Mouse (Mus musculus) hindbrain, embryonic 14.5 days (tissue): ENCODE results near the gene Olfr1357. TPM values are rescaled to one million over a fixed set of nuclear protein-coding genes. Genes with fewer than 3 reads are reported as not detected.

Source experiments
- ATAC-seq: fragments of 200-750 bp; cut with Nextera tagmentation; 2 replicates; pipeline ENCODE4 v1.8.0; 2017; ENCODE audit warnings: moderate number of reproducible peaks, mild to moderate bottlenecking, moderate TSS enrichment, moderate library complexity; ENCODE audit not compliant: low FRiP score
- DNase-seq: peaks from one replicate; pipeline ENCODE4 v3.0.0-alpha.2; 2015; ENCODE audit warnings: low spot score
- H3K27ac ChIP-seq: fragments of 300-500 bp; sonication (generic); 2 replicates; pipeline ENCODE4 v1.5.1; 2014; ENCODE audit warnings: mild to moderate bottlenecking, moderate library complexity
- H3K27me3 ChIP-seq: fragments of 300-500 bp; sonication (generic); 2 replicates; pipeline ENCODE4 v1.6.1; 2014; ENCODE audit warnings: mild to moderate bottlenecking, low read length, mixed read lengths; ENCODE audit not compliant: control insufficient read depth, insufficient read depth
- H3K36me3 ChIP-seq: fragments of 300-500 bp; sonication (generic); replicated peaks from 2 replicates; pipeline ENCODE4 v1.6.1; 2014; ENCODE audit not compliant: control insufficient read depth, insufficient read depth
- H3K4me1 ChIP-seq: fragments of 300-500 bp; sonication (generic); replicated peaks from 2 replicates; pipeline ENCODE4 v1.6.1; 2014; ENCODE audit warnings: antibody characterized with exemption, low read length, mixed read lengths; ENCODE audit not compliant: control insufficient read depth, insufficient read depth
- H3K4me2 ChIP-seq: fragments of 300-500 bp; sonication (generic); replicated peaks from 2 replicates; pipeline ENCODE4 v1.6.1; 2014; ENCODE audit warnings: mild to moderate bottlenecking, moderate library complexity
- H3K4me3 ChIP-seq: fragments of 300-500 bp; sonication (generic); replicated peaks from 2 replicates; pipeline ENCODE4 v1.5.1; 2014; ENCODE audit warnings: mild to moderate bottlenecking, low read length
- H3K9ac ChIP-seq: fragments of 300-500 bp; sonication (generic); 2 replicates; pipeline ENCODE4 v1.6.1; 2014
- H3K9me3 ChIP-seq: fragments of 300-500 bp; sonication (generic); 2 replicates; pipeline ENCODE4 v1.6.1; 2016; ENCODE audit warnings: low read length; ENCODE audit not compliant: control insufficient read depth
- WGBS: fragments of 180-500 bp; shearing (Covaris S2); extraction: QIAGEN DNeasy Blood & Tissue Kit; methylation state at CpG from one replicate; pipeline ENCODE4 v1.1.7; 2014; 5-methylcytosine and 5-hydroxymethylcytosine counted together
- polyA plus RNA-seq: library from polyadenylated mRNA; unstranded; fragments of >200 nt; fragmentation: Nextera tagmentation; extraction: Ambion mirVana; gene quantifications from 2 replicates; pipeline ENCODE4 v1.2.1, GENCODE M21; 2014

Gene Olfr1357
- polyA plus RNA-seq, 1 experiment from 2014 or later, result not detected

- under 1% methylated on average over 51 of the region's 51 CpGs for WGBS
- Histone ChIP-seq H3K4me1 (peaks cover 7% of the 10 kb centered on the region; the same call in 1 of the 2 replicates), H3K9ac (peak within 1 kb of the TSS; percentile 59), H3K4me2 (peak within 1 kb of the TSS; percentile 59), H3K9me3 (no peaks in the 10 kb centered on the region), H3K36me3 (peaks cover 28% of the 10 kb centered on the region), H3K4me3 (peak within 1 kb of the TSS; percentile 43), H3K27ac (peak within 1 kb of the TSS; percentile 76), H3K27me3 (no peaks in the 10 kb centered on the region)
- DNase-seq, result peak; percentile 93
- peak; percentile 93 for ATAC-seq
These were observed 43.4 kb downstream of the Olfr1357 start, which contains the start of gene Ilvbl for GRCm38 (mm10) chr10:78574250-78575104. Ilvbl (plus strand) TSS chr10:78574346.

- H3K27ac ChIP-seq, result no peak overlapping the region
- peaks cover 7% of the 10 kb centered on the region; the same call in 1 of the 2 replicates for H3K4me1 ChIP-seq
- 74% methylated on average over 3 of the region's 3 CpGs for WGBS
- H3K9ac ChIP-seq, result no peak overlapping the region
- no peak for ATAC-seq
- H3K4me3 ChIP-seq, result no peak overlapping the region
- no peaks in the 10 kb centered on the region for H3K27me3 ChIP-seq
- H3K4me2 ChIP-seq, result no peak overlapping the region; the same call in 1 of the 2 replicates
- peaks cover 16% of the 10 kb centered on the region; the same call in 1 of the 2 replicates for H3K36me3 ChIP-seq
- DNase-seq, result no peak
- no peaks in the 10 kb centered on the region for H3K9me3 ChIP-seq
These were observed 44.6 kb downstream of the Olfr1357 start for GRCm38 (mm10) chr10:78573226-78573625.

- no peaks in the 10 kb centered on the region for H3K9me3 ChIP-seq
- H3K27ac ChIP-seq, result no peak overlapping the region
- ATAC-seq (no peak), DNase-seq (no peak)
- no peaks in the 10 kb centered on the region for H3K27me3 ChIP-seq
- H3K4me1 ChIP-seq, result peaks cover 7% of the 10 kb centered on the region; the same call in 1 of the 2 replicates
- 58% methylated on average over 2 of the region's 2 CpGs for WGBS
- no peaks in the 10 kb centered on the region for H3K36me3 ChIP-seq
- H3K4me3 ChIP-seq, result no peak overlapping the region
- no peak overlapping the region for H3K9ac ChIP-seq
- no peak overlapping the region for H3K4me2 ChIP-seq
These were observed 47.0 kb downstream of the Olfr1357 start for GRCm38 (mm10) chr10:78570897-78571296.

GRCm38 (mm10) chr10:78570416-78570815, 47.5 kb downstream of the Olfr1357 start:
- 62% methylated on average over 6 of the region's 6 CpGs for WGBS
- Histone ChIP-seq H3K4me1 (peaks cover 3% of the 10 kb centered on the region; the same call in 1 of the 2 replicates), H3K4me2 (no peak overlapping the region), H3K4me3 (no peak overlapping the region), H3K9ac (no peak overlapping the region), H3K9me3 (no peaks in the 10 kb centered on the region), H3K27me3 (no peaks in the 10 kb centered on the region), H3K27ac (no peak overlapping the region), H3K36me3 (no peaks in the 10 kb centered on the region)
- DNase-seq (no peak), ATAC-seq (no peak)

GRCm38 (mm10) chr10:78569686-78570085, 48.2 kb downstream of the Olfr1357 start:
- Histone ChIP-seq H3K4me1 (no peaks in the 10 kb centered on the region), H3K36me3 (no peaks in the 10 kb centered on the region), H3K4me2 (no peak overlapping the region), H3K27ac (no peak overlapping the region), H3K4me3 (no peak overlapping the region), H3K27me3 (no peaks in the 10 kb centered on the region), H3K9ac (no peak overlapping the region), H3K9me3 (no peaks in the 10 kb centered on the region)
- WGBS, result 66% methylated on average over 3 of the region's 3 CpGs
- ATAC-seq, result no peak
- DNase-seq, result no peak

- no peak for DNase-seq
- ATAC-seq, result no peak
- H3K9me3 ChIP-seq, result no peaks in the 10 kb centered on the region
- H3K9ac ChIP-seq, result no peak overlapping the region
- H3K4me2 ChIP-seq, result no peak overlapping the region
- no peaks in the 10 kb centered on the region for H3K36me3 ChIP-seq
- no peaks in the 10 kb centered on the region for H3K4me1 ChIP-seq
- no peaks in the 10 kb centered on the region for H3K27me3 ChIP-seq
- no peak overlapping the region for H3K4me3 ChIP-seq
- 89% methylated on average over 3 of the region's 3 CpGs for WGBS
- H3K27ac ChIP-seq, result no peak overlapping the region
These were observed 48.7 kb downstream of the Olfr1357 start for GRCm38 (mm10) chr10:78569191-78569590.

- 94% methylated on average over 1 of the region's 1 CpGs for WGBS
- no peak overlapping the region for H3K4me2 ChIP-seq
- no peaks in the 10 kb centered on the region for H3K36me3 ChIP-seq
- H3K27ac ChIP-seq, result no peak overlapping the region
- H3K9ac ChIP-seq, result no peak overlapping the region
- ATAC-seq, result no peak
- no peak overlapping the region for H3K4me3 ChIP-seq
- no peak for DNase-seq
- H3K9me3 ChIP-seq, result no peaks in the 10 kb centered on the region
- no peaks in the 10 kb centered on the region for H3K4me1 ChIP-seq
- no peaks in the 10 kb centered on the region for H3K27me3 ChIP-seq
These were observed 52.8 kb downstream of the Olfr1357 start for GRCm38 (mm10) chr10:78565070-78565469.

Other genes with a start within 250 kb of the Olfr1357 start
- gene Rrp1, start 205.0 kb downstream of the Olfr1357 start, polyA plus RNA-seq, result 324 and 336 TPM in 2 replicates
- 97.3 and 119 TPM in 2 replicates for gene Cstb, start 192.4 kb downstream of the Olfr1357 start, polyA plus RNA-seq
- gene Pdxk, start 153.1 kb downstream of the Olfr1357 start, polyA plus RNA-seq, result 30.0 and 32.9 TPM in 2 replicates
- gene Olfr1358, start 100.6 kb downstream of the Olfr1357 start, polyA plus RNA-seq, result not detected in 2 replicates
- gene Ilvbl, start 43.7 kb downstream of the Olfr1357 start, polyA plus RNA-seq, result 42.7 and 46.0 TPM in 2 replicates
- gene Syde1, start 26.1 kb downstream of the Olfr1357 start, polyA plus RNA-seq, result 3.6 and 4.2 TPM in 2 replicates
- not detected in 2 replicates for gene Casp14, start 100.2 kb upstream of the Olfr1357 start, polyA plus RNA-seq
- gene Ccdc105, start 135.0 kb upstream of the Olfr1357 start, polyA plus RNA-seq, result 0.23 and 0.35 TPM in 2 replicates
- 11.9 and 17.4 TPM in 2 replicates for gene Slc1a6, start 162.4 kb upstream of the Olfr1357 start, polyA plus RNA-seq
- not detected in 2 replicates for gene Olfr1356, start 234.1 kb upstream of the Olfr1357 start, polyA plus RNA-seq